Mouse (Mus musculus) gonadal fat pad, adult 2 months (tissue): Measurements from ENCODE around the gene Ntrk3. TPM values are rescaled to one million over a fixed set of nuclear protein-coding genes. Genes with fewer than 3 reads are reported as not detected.

Source experiments
- DNase-seq: peaks from one replicate; pipeline ENCODE4 v3.0.0-alpha.2; 2012; ENCODE audit warnings: low read depth
- polyA plus RNA-seq: library from polyadenylated mRNA; depleted of rRNA; stranded (reverse); fragments of >200 nt; gene quantifications from 2 replicates; pipeline ENCODE4 v1.2.3, GENCODE M21; 2012; rRNA removed

The Ntrk3 gene
- polyA plus RNA-seq, 1 experiment = 12.8 TPM

GRCm38 (mm10) chr7:78221668-78222067 lies 516.1 kb downstream of the Ntrk3 start:
- no peak for DNase-seq

GRCm38 (mm10) chr7:78220949-78221348 lies 516.9 kb downstream of the Ntrk3 start:
- DNase-seq = no peak

GRCm38 (mm10) chr7:78190931-78191653 lies 546.7 kb downstream of the Ntrk3 start:
- no peak for DNase-seq

GRCm38 (mm10) chr7:78185578-78185977 lies 552.2 kb downstream of the Ntrk3 start:
- DNase-seq = no peak

- DNase-seq = no peak
Observed at GRCm38 (mm10) chr7:78183396-78183795, 554.4 kb downstream of the Ntrk3 start.

- DNase-seq = no peak
Observed at GRCm38 (mm10) chr7:78179996-78180665, 557.7 kb downstream of the Ntrk3 start.

- DNase-seq = no peak
Observed at GRCm38 (mm10) chr7:78172267-78172955, 565.4 kb downstream of the Ntrk3 start.

GRCm38 (mm10) chr7:78165466-78165865 lies 572.3 kb downstream of the Ntrk3 start:
- no peak for DNase-seq

GRCm38 (mm10) chr7:78157946-78158345 lies 579.9 kb downstream of the Ntrk3 start:
- no peak for DNase-seq

- DNase-seq = no peak
Observed at GRCm38 (mm10) chr7:78145251-78145650, 592.6 kb downstream of the Ntrk3 start.

- no peak for DNase-seq
Observed at GRCm38 (mm10) chr7:78144849-78145248, 593.0 kb downstream of the Ntrk3 start.

- no peak for DNase-seq
Observed at GRCm38 (mm10) chr7:78129966-78130365, 607.8 kb downstream of the Ntrk3 start.

Other genes starting within 250 kb of the Ntrk3 start
- gene Mrps11, start 45.1 kb upstream of the Ntrk3 start, polyA plus RNA-seq = 44.4 and 51.7 TPM in 2 replicates
- gene Mrpl46, start 45.5 kb upstream of the Ntrk3 start, polyA plus RNA-seq = 13.1 and 13.7 TPM in 2 replicates
- 16.0 and 16.7 TPM in 2 replicates for gene Det1, start 109.3 kb upstream of the Ntrk3 start, polyA plus RNA-seq
- gene Aen, start 157.8 kb upstream of the Ntrk3 start, polyA plus RNA-seq = 34.6 and 35.2 TPM in 2 replicates
- 314 and 327 TPM in 2 replicates for gene Isg20, start 175.4 kb upstream of the Ntrk3 start, polyA plus RNA-seq